Mouse (Mus musculus): ENCODE measurements around the gene Eid1. TPM values are rescaled to one million over a fixed set of nuclear protein-coding genes. Genes with fewer than 3 reads are reported as not detected.

The Eid1 gene
- 332 and 336 TPM in 2 replicates for polyA plus RNA-seq (2014; fragmentation: Nextera tagmentation; extraction: Ambion mirVana)

GRCm38 (mm10) chr2:125672957-125673631 lies at the start of gene Eid1:
Gene Eid1, plus strand, starts transcription at chr2:125673095.
- H3K9ac ChIP-seq (replicated peaks; ENCODE audit: low read length), result peak within 1 kb of the TSS; percentile 96
- H3K9me3 ChIP-seq (replicated peaks; ENCODE audit: control insufficient read depth, low read length), result no peaks in the 10 kb centered on the region
- no peaks in the 10 kb centered on the region for H3K27me3 ChIP-seq (ENCODE audit: control insufficient read depth, insufficient read depth, low read length)
- WGBS, result under 1% methylated on average over 67 of the region's 79 CpGs
- no peaks in the 10 kb centered on the region for H3K4me1 ChIP-seq (ENCODE audit: control insufficient read depth, insufficient read depth, low read length)
- H3K4me2 ChIP-seq (ENCODE audit: low read depth, low read length), result peak within 1 kb of the TSS; percentile 62
- H3K4me3 ChIP-seq (ENCODE audit: low read depth, low read length), result peak within 1 kb of the TSS; percentile 80
- ATAC-seq (replicated peaks; ENCODE audit: insufficient number of reproducible peaks, low FRiP score, low TSS enrichment, low read depth) (peak; percentile 84), DNase-seq (ENCODE audit: low spot score) (peak; percentile 83)
- no peaks in the 10 kb centered on the region for H3K36me3 ChIP-seq (replicated peaks; ENCODE audit: control insufficient read depth, insufficient read depth, low read depth, low read length)
- H3K27ac ChIP-seq (replicated peaks; ENCODE audit: low read depth, low read length), result peak within 1 kb of the TSS; percentile 90

GRCm38 (mm10) chr2:125623211-125623610 lies 49.7 kb upstream of the Eid1 start:
- Histone ChIP-seq H3K27ac (replicated peaks; ENCODE audit: low read depth, low read length) (no peak overlapping the region), H3K27me3 (ENCODE audit: control insufficient read depth, insufficient read depth, low read length) (no peaks in the 10 kb centered on the region), H3K4me2 (ENCODE audit: low read depth, low read length) (peak overlapping the region; percentile 19; the same call in 1 of the 2 replicates), H3K4me1 (ENCODE audit: control insufficient read depth, insufficient read depth, low read length) (no peaks in the 10 kb centered on the region; the same call in 1 of the 2 replicates), H3K4me3 (ENCODE audit: low read depth, low read length) (no peak overlapping the region), H3K36me3 (replicated peaks; ENCODE audit: control insufficient read depth, insufficient read depth, low read depth, low read length) (no peaks in the 10 kb centered on the region), H3K9me3 (replicated peaks; ENCODE audit: control insufficient read depth, low read length) (no peaks in the 10 kb centered on the region), H3K9ac (replicated peaks; ENCODE audit: low read length) (no peak overlapping the region)
- DNase-seq (ENCODE audit: low spot score) (no peak), ATAC-seq (replicated peaks; ENCODE audit: insufficient number of reproducible peaks, low FRiP score, low TSS enrichment, low read depth) (no peak)
- WGBS, result 94% methylated on average over 15 of the region's 15 CpGs

GRCm38 (mm10) chr2:125624127-125624685 lies 48.7 kb upstream of the Eid1 start:
- peak overlapping the region; percentile 59 for H3K4me2 ChIP-seq (ENCODE audit: low read depth, low read length)
- peak overlapping the region; percentile 71 for H3K9ac ChIP-seq (replicated peaks; ENCODE audit: low read length)
- H3K4me1 ChIP-seq (ENCODE audit: control insufficient read depth, insufficient read depth, low read length), result no peaks in the 10 kb centered on the region; the same call in 1 of the 2 replicates
- H3K4me3 ChIP-seq (ENCODE audit: low read depth, low read length), result peak overlapping the region; percentile 86
- no peak for DNase-seq (ENCODE audit: low spot score)
- WGBS, result 14% methylated on average over 9 of the region's 9 CpGs
- no peaks in the 10 kb centered on the region for H3K36me3 ChIP-seq (replicated peaks; ENCODE audit: control insufficient read depth, insufficient read depth, low read depth, low read length)
- H3K27me3 ChIP-seq (ENCODE audit: control insufficient read depth, insufficient read depth, low read length), result no peaks in the 10 kb centered on the region
- no peaks in the 10 kb centered on the region for H3K9me3 ChIP-seq (replicated peaks; ENCODE audit: control insufficient read depth, low read length)
- no peak; the same call in 1 of the 2 replicates for ATAC-seq (replicated peaks; ENCODE audit: insufficient number of reproducible peaks, low FRiP score, low TSS enrichment, low read depth)
- H3K27ac ChIP-seq (replicated peaks; ENCODE audit: low read depth, low read length), result no peak overlapping the region

- DNase-seq (ENCODE audit: low spot score) (peak; percentile 98), ATAC-seq (replicated peaks; ENCODE audit: insufficient number of reproducible peaks, low FRiP score, low TSS enrichment, low read depth) (peak; percentile 94)
- Histone ChIP-seq H3K4me3 (ENCODE audit: low read depth, low read length) (peak within 1 kb of the TSS; percentile 86), H3K9ac (replicated peaks; ENCODE audit: low read length) (peak within 1 kb of the TSS; percentile 71), H3K36me3 (replicated peaks; ENCODE audit: control insufficient read depth, insufficient read depth, low read depth, low read length) (no peaks in the 10 kb centered on the region), H3K9me3 (replicated peaks; ENCODE audit: control insufficient read depth, low read length) (no peaks in the 10 kb centered on the region), H3K27ac (replicated peaks; ENCODE audit: low read depth, low read length) (no peak within 1 kb of the TSS), H3K27me3 (ENCODE audit: control insufficient read depth, insufficient read depth, low read length) (no peaks in the 10 kb centered on the region), H3K4me1 (ENCODE audit: control insufficient read depth, insufficient read depth, low read length) (no peaks in the 10 kb centered on the region; the same call in 1 of the 2 replicates), H3K4me2 (ENCODE audit: low read depth, low read length) (peak within 1 kb of the TSS; percentile 59)
- WGBS, result under 1% methylated on average over 50 of the region's 50 CpGs
Observed at GRCm38 (mm10) chr2:125624837-125625351, 48.0 kb upstream of the Eid1 start, which contains the start of gene Cep152. Gene Cep152, minus strand, starts transcription at chr2:125625113.

GRCm38 (mm10) chr2:125626536-125626935 lies 46.4 kb upstream of the Eid1 start:
- H3K4me3 ChIP-seq (ENCODE audit: low read depth, low read length), result no peak overlapping the region
- H3K9ac ChIP-seq (replicated peaks; ENCODE audit: low read length), result no peak overlapping the region
- H3K27me3 ChIP-seq (ENCODE audit: control insufficient read depth, insufficient read depth, low read length), result no peaks in the 10 kb centered on the region
- H3K36me3 ChIP-seq (replicated peaks; ENCODE audit: control insufficient read depth, insufficient read depth, low read depth, low read length), result no peaks in the 10 kb centered on the region
- ATAC-seq (replicated peaks; ENCODE audit: insufficient number of reproducible peaks, low FRiP score, low TSS enrichment, low read depth), result no peak
- no peaks in the 10 kb centered on the region for H3K9me3 ChIP-seq (replicated peaks; ENCODE audit: control insufficient read depth, low read length)
- H3K4me2 ChIP-seq (ENCODE audit: low read depth, low read length), result no peak overlapping the region
- no peaks in the 10 kb centered on the region; the same call in 1 of the 2 replicates for H3K4me1 ChIP-seq (ENCODE audit: control insufficient read depth, insufficient read depth, low read length)
- 88% methylated on average over 4 of the region's 4 CpGs for WGBS
- H3K27ac ChIP-seq (replicated peaks; ENCODE audit: low read depth, low read length), result no peak overlapping the region
- DNase-seq (ENCODE audit: low spot score), result no peak

GRCm38 (mm10) chr2:125628487-125628886 lies 44.4 kb upstream of the Eid1 start:
- 83% methylated on average over 6 of the region's 6 CpGs for WGBS
- Histone ChIP-seq H3K4me2 (ENCODE audit: low read depth, low read length) (no peak overlapping the region), H3K27ac (replicated peaks; ENCODE audit: low read depth, low read length) (no peak overlapping the region), H3K4me3 (ENCODE audit: low read depth, low read length) (no peak overlapping the region), H3K9me3 (replicated peaks; ENCODE audit: control insufficient read depth, low read length) (no peaks in the 10 kb centered on the region), H3K4me1 (ENCODE audit: control insufficient read depth, insufficient read depth, low read length) (no peaks in the 10 kb centered on the region; the same call in 1 of the 2 replicates), H3K9ac (replicated peaks; ENCODE audit: low read length) (no peak overlapping the region), H3K27me3 (ENCODE audit: control insufficient read depth, insufficient read depth, low read length) (no peaks in the 10 kb centered on the region), H3K36me3 (replicated peaks; ENCODE audit: control insufficient read depth, insufficient read depth, low read depth, low read length) (no peaks in the 10 kb centered on the region)
- DNase-seq (ENCODE audit: low spot score) (no peak), ATAC-seq (replicated peaks; ENCODE audit: insufficient number of reproducible peaks, low FRiP score, low TSS enrichment, low read depth) (no peak)

GRCm38 (mm10) chr2:125630010-125630409 lies 42.9 kb upstream of the Eid1 start:
- no peaks in the 10 kb centered on the region for H3K36me3 ChIP-seq (replicated peaks; ENCODE audit: control insufficient read depth, insufficient read depth, low read depth, low read length)
- no peak overlapping the region for H3K9ac ChIP-seq (replicated peaks; ENCODE audit: low read length)
- no peaks in the 10 kb centered on the region for H3K9me3 ChIP-seq (replicated peaks; ENCODE audit: control insufficient read depth, low read length)
- H3K4me2 ChIP-seq (ENCODE audit: low read depth, low read length), result no peak overlapping the region; the same call in 1 of the 2 replicates
- 94% methylated on average over 2 of the region's 2 CpGs for WGBS
- no peaks in the 10 kb centered on the region for H3K27me3 ChIP-seq (ENCODE audit: control insufficient read depth, insufficient read depth, low read length)
- H3K4me3 ChIP-seq (ENCODE audit: low read depth, low read length), result no peak overlapping the region
- DNase-seq (ENCODE audit: low spot score) (no peak), ATAC-seq (replicated peaks; ENCODE audit: insufficient number of reproducible peaks, low FRiP score, low TSS enrichment, low read depth) (no peak)
- H3K27ac ChIP-seq (replicated peaks; ENCODE audit: low read depth, low read length), result no peak overlapping the region
- no peaks in the 10 kb centered on the region for H3K4me1 ChIP-seq (ENCODE audit: control insufficient read depth, insufficient read depth, low read length)

- WGBS, result 73% methylated on average over 7 of the region's 7 CpGs
- Histone ChIP-seq H3K27ac (replicated peaks; ENCODE audit: low read depth, low read length) (no peak overlapping the region), H3K4me2 (ENCODE audit: low read depth, low read length) (no peak overlapping the region), H3K9ac (replicated peaks; ENCODE audit: low read length) (no peak overlapping the region), H3K4me3 (ENCODE audit: low read depth, low read length) (no peak overlapping the region), H3K4me1 (ENCODE audit: control insufficient read depth, insufficient read depth, low read length) (no peaks in the 10 kb centered on the region), H3K9me3 (replicated peaks; ENCODE audit: control insufficient read depth, low read length) (no peaks in the 10 kb centered on the region), H3K36me3 (replicated peaks; ENCODE audit: control insufficient read depth, insufficient read depth, low read depth, low read length) (no peaks in the 10 kb centered on the region), H3K27me3 (ENCODE audit: control insufficient read depth, insufficient read depth, low read length) (no peaks in the 10 kb centered on the region)
- ATAC-seq (replicated peaks; ENCODE audit: insufficient number of reproducible peaks, low FRiP score, low TSS enrichment, low read depth) (no peak), DNase-seq (ENCODE audit: low spot score) (no peak)
Observed at GRCm38 (mm10) chr2:125637331-125637730, 35.6 kb upstream of the Eid1 start.
